Mouse (Mus musculus) stomach, embryonic 14.5 days (tissue): ENCODE results near the gene Negr1. TPM values are rescaled to one million over a fixed set of nuclear protein-coding genes. Genes with fewer than 3 reads are reported as not detected.

Experiments
- ATAC-seq: fragments of 200-750 bp; cut with Nextera tagmentation; 2 replicates; pipeline ENCODE4 v1.8.0; 2017; ENCODE audit warnings: low read depth, moderate TSS enrichment; ENCODE audit not compliant: insufficient number of reproducible peaks, insufficient read depth, low FRiP score
- H3K27ac ChIP-seq: fragments of 300-500 bp; sonication (generic); 2 replicates; pipeline ENCODE4 v1.5.1; 2014; ENCODE audit warnings: mild to moderate bottlenecking, low read length, moderate library complexity, mixed read lengths
- H3K27me3 ChIP-seq: fragments of 300-500 bp; sonication (generic); 2 replicates; pipeline ENCODE4 v1.6.1; 2014; ENCODE audit warnings: low read length, control low read depth, mixed read lengths; ENCODE audit not compliant: control insufficient read depth, insufficient read depth
- H3K36me3 ChIP-seq: fragments of 300-500 bp; sonication (generic); 2 replicates; pipeline ENCODE4 v1.6.1; 2014; ENCODE audit warnings: mild to moderate bottlenecking, control low read depth, low read length, moderate library complexity, mixed read lengths; ENCODE audit not compliant: control insufficient read depth, insufficient read depth
- H3K4me1 ChIP-seq: fragments of 300-500 bp; sonication (generic); 2 replicates; pipeline ENCODE4 v1.6.1; 2014; ENCODE audit warnings: low read length, control low read depth, mixed read lengths; ENCODE audit not compliant: control insufficient read depth, insufficient read depth
- H3K4me2 ChIP-seq: fragments of 300-500 bp; sonication (generic); replicated peaks from 2 replicates; pipeline ENCODE4 v1.6.1; 2014; ENCODE audit warnings: low read depth, low read length, control low read depth
- H3K4me3 ChIP-seq: fragments of 300-500 bp; sonication (generic); 2 replicates; pipeline ENCODE4 v1.5.1; 2014; ENCODE audit warnings: low read depth, low read length, control low read depth
- H3K9ac ChIP-seq: fragments of 300-500 bp; sonication (generic); replicated peaks from 2 replicates; pipeline ENCODE4 v1.6.1; 2014; ENCODE audit warnings: low read depth, mild to moderate bottlenecking, control low read depth, low read length, moderate library complexity, mixed read lengths
- H3K9me3 ChIP-seq: fragments of 300-500 bp; sonication (generic); 2 replicates; pipeline ENCODE4 v1.6.1; 2016; ENCODE audit warnings: low read depth, low read length, control low read depth; ENCODE audit not compliant: control insufficient read depth
- WGBS: fragments of 180-500 bp; shearing (Covaris S2); extraction: QIAGEN DNeasy Blood & Tissue Kit; methylation state at CpG from one replicate; pipeline ENCODE4 v1.1.7; 2014; 5-methylcytosine and 5-hydroxymethylcytosine counted together
- polyA plus RNA-seq: library from polyadenylated mRNA; unstranded; fragments of >200 nt; fragmentation: Nextera tagmentation; extraction: Ambion mirVana; gene quantifications from 2 replicates; pipeline ENCODE4 v1.2.1, GENCODE M21; 2014

The Negr1 gene
- polyA plus RNA-seq, 1 experiment from 2014 or later, result 9.8 TPM

- Histone ChIP-seq H3K9ac (no peak overlapping the region), H3K4me1 (no peaks in the 10 kb centered on the region), H3K27ac (no peak overlapping the region), H3K9me3 (no peaks in the 10 kb centered on the region), H3K4me3 (no peak overlapping the region), H3K27me3 (no peaks in the 10 kb centered on the region), H3K4me2 (no peak overlapping the region), H3K36me3 (no peaks in the 10 kb centered on the region)
- no peak for ATAC-seq
- 52% methylated on average over 4 of the region's 4 CpGs for WGBS
Observed at GRCm38 (mm10) chr3:157224920-157225319, 663.3 kb downstream of the Negr1 start.

- Histone ChIP-seq H3K4me2 (no peak overlapping the region), H3K36me3 (no peaks in the 10 kb centered on the region), H3K4me1 (no peaks in the 10 kb centered on the region), H3K9me3 (no peaks in the 10 kb centered on the region), H3K9ac (no peak overlapping the region), H3K4me3 (no peak overlapping the region), H3K27me3 (no peaks in the 10 kb centered on the region), H3K27ac (no peak overlapping the region)
- 18% methylated on average over 5 of the region's 5 CpGs for WGBS
- peak; percentile 56; the same call in 1 of the 2 replicates for ATAC-seq
Observed at GRCm38 (mm10) chr3:157232723-157233122, 671.1 kb downstream of the Negr1 start.

GRCm38 (mm10) chr3:157240240-157240639 lies 678.6 kb downstream of the Negr1 start:
- Histone ChIP-seq H3K4me2 (no peak overlapping the region), H3K27ac (no peak overlapping the region), H3K27me3 (no peaks in the 10 kb centered on the region), H3K9me3 (no peaks in the 10 kb centered on the region), H3K9ac (no peak overlapping the region), H3K36me3 (no peaks in the 10 kb centered on the region), H3K4me1 (no peaks in the 10 kb centered on the region), H3K4me3 (no peak overlapping the region)
- WGBS, result 89% methylated on average over 1 of the region's 1 CpGs
- no peak for ATAC-seq

- Histone ChIP-seq H3K4me1 (no peaks in the 10 kb centered on the region), H3K4me2 (no peak overlapping the region), H3K4me3 (no peak overlapping the region), H3K27me3 (no peaks in the 10 kb centered on the region), H3K27ac (no peak overlapping the region), H3K36me3 (no peaks in the 10 kb centered on the region), H3K9me3 (no peaks in the 10 kb centered on the region), H3K9ac (no peak overlapping the region)
- WGBS, result 63% methylated on average over 1 of the region's 1 CpGs
- no peak for ATAC-seq
Observed at GRCm38 (mm10) chr3:157255446-157255845, 693.9 kb downstream of the Negr1 start.

- Histone ChIP-seq H3K4me2 (no peak overlapping the region), H3K4me3 (no peak overlapping the region), H3K4me1 (no peaks in the 10 kb centered on the region), H3K27ac (no peak overlapping the region), H3K9me3 (no peaks in the 10 kb centered on the region), H3K9ac (no peak overlapping the region), H3K36me3 (no peaks in the 10 kb centered on the region), H3K27me3 (no peaks in the 10 kb centered on the region)
- 57% methylated on average over 3 of the region's 3 CpGs for WGBS
- ATAC-seq, result no peak
Observed at GRCm38 (mm10) chr3:157255863-157256262, 694.3 kb downstream of the Negr1 start.

GRCm38 (mm10) chr3:157268742-157269141 lies 707.1 kb downstream of the Negr1 start:
- ATAC-seq, result no peak
- no peak overlapping the region for H3K4me2 ChIP-seq
- H3K4me3 ChIP-seq, result no peak overlapping the region
- no peak overlapping the region for H3K27ac ChIP-seq
- no peaks in the 10 kb centered on the region for H3K4me1 ChIP-seq
- H3K36me3 ChIP-seq, result no peaks in the 10 kb centered on the region
- no peaks in the 10 kb centered on the region for H3K9me3 ChIP-seq
- whole genome bisulfite sequencing, result 64% methylated on average over 4 of the region's 4 CpGs
- H3K9ac ChIP-seq, result no peak overlapping the region
- H3K27me3 ChIP-seq, result no peaks in the 10 kb centered on the region

GRCm38 (mm10) chr3:157272379-157272778 lies 710.8 kb downstream of the Negr1 start:
- Histone ChIP-seq H3K4me3 (no peak overlapping the region), H3K4me1 (no peaks in the 10 kb centered on the region), H3K9me3 (no peaks in the 10 kb centered on the region), H3K36me3 (no peaks in the 10 kb centered on the region), H3K4me2 (no peak overlapping the region), H3K27me3 (no peaks in the 10 kb centered on the region), H3K27ac (no peak overlapping the region), H3K9ac (no peak overlapping the region)
- no peak for ATAC-seq

DNA sequence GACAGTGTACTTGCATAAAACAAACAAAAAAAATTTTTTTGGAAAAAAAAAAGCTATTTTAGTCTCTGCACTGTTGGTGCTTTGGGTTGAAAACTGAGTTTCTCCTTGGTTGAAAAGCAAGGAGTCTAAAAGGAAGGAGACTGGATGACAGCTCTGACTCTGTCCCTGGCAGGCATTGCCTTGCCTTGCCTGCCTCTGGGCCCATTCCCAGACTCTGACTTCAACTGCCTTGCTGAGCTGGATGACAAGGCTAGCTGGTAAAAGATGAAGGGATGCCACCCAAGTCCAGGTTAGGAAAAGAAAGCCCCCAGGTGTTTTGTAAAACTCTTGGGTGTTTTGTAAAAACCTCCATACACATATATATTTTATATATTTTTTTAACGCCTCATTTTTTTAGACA lies 712.5 kb downstream of the Negr1 start:
- H3K36me3 ChIP-seq, result no peaks in the 10 kb centered on the region
- H3K27ac ChIP-seq, result no peak overlapping the region
- no peak for ATAC-seq
- H3K4me3 ChIP-seq, result no peak overlapping the region
- no peak overlapping the region for H3K9ac ChIP-seq
- WGBS, result 86% methylated on average over 1 of the region's 1 CpGs
- H3K9me3 ChIP-seq, result no peaks in the 10 kb centered on the region
- no peak overlapping the region for H3K4me2 ChIP-seq
- H3K27me3 ChIP-seq, result no peaks in the 10 kb centered on the region
- no peaks in the 10 kb centered on the region for H3K4me1 ChIP-seq

GRCm38 (mm10) chr3:157279717-157280116 lies 718.1 kb downstream of the Negr1 start:
- no peak overlapping the region for H3K27ac ChIP-seq
- H3K36me3 ChIP-seq, result no peaks in the 10 kb centered on the region
- no peak overlapping the region for H3K4me2 ChIP-seq
- no peaks in the 10 kb centered on the region for H3K27me3 ChIP-seq
- no peak overlapping the region for H3K9ac ChIP-seq
- no peak overlapping the region for H3K4me3 ChIP-seq
- H3K9me3 ChIP-seq, result no peaks in the 10 kb centered on the region
- ATAC-seq, result no peak
- no peaks in the 10 kb centered on the region for H3K4me1 ChIP-seq
